Mouse (Mus musculus) lung, adult 2 months (tissue): ENCODE results near the gene Gstp1.
"Not testable (repeated sequence)": the region's sequence is repeated elsewhere in the genome, so short reads cannot be mapped to it uniquely, and the experiment has no call there.

ENCODE experiments used
- CTCF ChIP-seq: fragments of 200-500 bp; IDR thresholded peaks from 2 replicates; pipeline ENCODE4 v1.5.1; 2011; ENCODE audit warnings: mild to moderate bottlenecking, low read length, control low read depth; ENCODE audit not compliant: insufficient read depth
- POLR2A ChIP-seq: fragments of 200-500 bp; IDR thresholded peaks from 2 replicates; pipeline ENCODE4 v1.6.1; 2011; ENCODE audit warnings: low read depth, mild to moderate bottlenecking, control low read depth, low read length, borderline replicate concordance; ENCODE audit errors: extremely low read depth

DNA sequence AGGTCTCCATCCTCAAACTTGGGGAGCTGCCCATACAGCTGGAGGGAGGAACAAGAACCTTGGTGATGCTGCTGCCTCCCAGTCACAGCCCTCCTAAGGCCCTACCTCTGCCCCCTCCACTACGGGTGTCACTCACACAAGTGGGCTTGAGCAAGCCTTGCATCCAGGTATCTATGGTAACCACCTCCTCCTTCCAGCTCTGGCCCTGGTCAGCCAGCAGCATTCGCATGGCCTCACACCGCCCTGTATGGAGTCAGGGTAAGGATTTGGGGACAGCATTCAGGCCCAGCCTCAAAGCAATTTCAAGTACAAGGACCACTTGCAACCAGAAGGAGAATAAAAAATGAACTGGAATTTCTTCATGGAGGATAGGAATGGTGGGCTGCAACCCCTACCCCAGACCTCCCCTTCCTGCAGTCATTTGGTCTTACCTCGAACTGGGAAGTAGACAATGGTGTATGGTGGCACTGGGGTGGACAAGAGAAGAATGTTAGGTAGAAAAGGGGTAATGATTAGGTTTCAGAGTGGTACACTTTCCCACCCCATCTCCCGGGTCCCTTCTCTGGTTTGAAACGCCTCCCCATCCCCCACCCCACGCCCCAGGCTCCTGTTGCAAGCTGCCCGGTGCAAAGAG is 514 bp downstream of the Gstp1 start:
- not testable (repeated sequence) for TF ChIP-seq CTCF, POLR2A
